Mouse (Mus musculus) forebrain, embryonic 14.5 days (tissue): ENCODE results near the gene Rere. TPM values are rescaled to one million over a fixed set of nuclear protein-coding genes. Genes with fewer than 3 reads are reported as not detected.
A peak's percentile ranks its signal among the peaks of the same experiment; 100 is the strongest.

Source experiments
- ATAC-seq: fragments of 200-750 bp; cut with Nextera tagmentation; 2 replicates; pipeline ENCODE4 v1.8.0; 2017; ENCODE audit warnings: mild to moderate bottlenecking, moderate library complexity
- DNase-seq: peaks from one replicate; pipeline ENCODE4 v3.0.0-alpha.2; 2015; ENCODE audit warnings: low spot score
- H3K27ac ChIP-seq: fragments of 300-500 bp; sonication (generic); 2 replicates; pipeline ENCODE4 v1.5.1; 2014; ENCODE audit warnings: low read depth, mild to moderate bottlenecking, control low read depth, low read length, moderate library complexity
- H3K27me3 ChIP-seq: fragments of 300-500 bp; sonication (generic); replicated peaks from 2 replicates; pipeline ENCODE4 v1.6.1; 2014; ENCODE audit warnings: low read length, control low read depth, mixed read lengths; ENCODE audit not compliant: control insufficient read depth, insufficient read depth
- H3K36me3 ChIP-seq: fragments of 300-500 bp; sonication (generic); 2 replicates; pipeline ENCODE4 v1.6.1; 2014; ENCODE audit warnings: low read length, control low read depth; ENCODE audit not compliant: control insufficient read depth, insufficient read depth
- H3K4me1 ChIP-seq: fragments of 300-500 bp; sonication (generic); 2 replicates; pipeline ENCODE4 v1.6.1; 2014; ENCODE audit warnings: antibody characterized with exemption, low read length, control low read depth; ENCODE audit not compliant: control insufficient read depth, insufficient read depth
- H3K4me2 ChIP-seq: fragments of 300-500 bp; sonication (generic); 2 replicates; pipeline ENCODE4 v1.6.1; 2014; ENCODE audit warnings: mild to moderate bottlenecking, control low read depth, low read length
- H3K4me3 ChIP-seq: fragments of 300-500 bp; sonication (generic); 2 replicates; pipeline ENCODE4 v1.5.1; 2014; ENCODE audit warnings: low read depth, low read length, control low read depth
- H3K9ac ChIP-seq: fragments of 300-500 bp; sonication (generic); 2 replicates; pipeline ENCODE4 v1.6.1; 2014; ENCODE audit warnings: mild to moderate bottlenecking, low read length, control low read depth, moderate library complexity
- H3K9me3 ChIP-seq: fragments of 300-500 bp; sonication (generic); replicated peaks from 2 replicates; pipeline ENCODE4 v1.6.1; 2016; ENCODE audit warnings: low read length, control low read depth, mixed read lengths; ENCODE audit not compliant: control insufficient read depth
- WGBS: fragments of 180-500 bp; shearing (Covaris S2); extraction: QIAGEN DNeasy Blood & Tissue Kit; methylation state at CpG from one replicate; pipeline ENCODE4 v1.1.7; 2014; 5-methylcytosine and 5-hydroxymethylcytosine counted together
- polyA plus RNA-seq: library from polyadenylated mRNA; unstranded; fragments of >200 nt; fragmentation: Nextera tagmentation; extraction: Ambion mirVana; gene quantifications from 2 replicates; pipeline ENCODE4 v1.2.1, GENCODE M21; 2014

The Rere gene
- polyA plus RNA-seq, 1 experiment from 2014 or later = 21.2 TPM

- ATAC-seq (peak; percentile 52), DNase-seq (peak; percentile 58)
- Histone ChIP-seq H3K27ac (peak overlapping the region; percentile 84), H3K4me3 (peak overlapping the region; percentile 81), H3K9me3 (no peaks in the 10 kb centered on the region), H3K27me3 (no peaks in the 10 kb centered on the region), H3K4me1 (peaks cover 13% of the 10 kb centered on the region), H3K9ac (peak overlapping the region; percentile 96), H3K36me3 (0 out of 2 replicates have a peak, but pooled peaks cover 5% of the 10 kb centered on the region), H3K4me2 (peak overlapping the region; percentile 93)
- WGBS = 3% methylated on average over 27 of the region's 27 CpGs
These were observed 288.6 kb downstream of the Rere start for GRCm38 (mm10) chr4:150569834-150570571.

GRCm38 (mm10) chr4:150570793-150571192 lies 289.3 kb downstream of the Rere start:
- Histone ChIP-seq H3K4me2 (peak overlapping the region; percentile 93), H3K36me3 (0 out of 2 replicates have a peak, but pooled peaks cover 5% of the 10 kb centered on the region), H3K9ac (no peak overlapping the region), H3K27me3 (no peaks in the 10 kb centered on the region), H3K4me3 (no peak overlapping the region), H3K9me3 (no peaks in the 10 kb centered on the region), H3K27ac (no peak overlapping the region), H3K4me1 (peaks cover 13% of the 10 kb centered on the region)
- DNase-seq (no peak), ATAC-seq (no peak)
- 60% methylated on average over 2 of the region's 2 CpGs for WGBS

GRCm38 (mm10) chr4:150572104-150572691 lies 290.8 kb downstream of the Rere start:
- Histone ChIP-seq H3K27ac (no peak overlapping the region), H3K4me2 (no peak overlapping the region), H3K36me3 (0 out of 2 replicates have a peak, but pooled peaks cover 5% of the 10 kb centered on the region), H3K4me3 (no peak overlapping the region), H3K27me3 (no peaks in the 10 kb centered on the region), H3K9ac (no peak overlapping the region), H3K4me1 (peaks cover 13% of the 10 kb centered on the region), H3K9me3 (no peaks in the 10 kb centered on the region)
- ATAC-seq (no peak), DNase-seq (no peak)
- 80% methylated on average over 7 of the region's 7 CpGs for WGBS

GRCm38 (mm10) chr4:150572938-150573337 lies 291.5 kb downstream of the Rere start:
- WGBS = 92% methylated on average over 4 of the region's 4 CpGs
- no peak overlapping the region for H3K27ac ChIP-seq
- H3K9ac ChIP-seq = no peak overlapping the region
- no peak for ATAC-seq
- H3K9me3 ChIP-seq = no peaks in the 10 kb centered on the region
- 0 out of 2 replicates have a peak, but pooled peaks cover 5% of the 10 kb centered on the region for H3K36me3 ChIP-seq
- H3K4me1 ChIP-seq = peaks cover 13% of the 10 kb centered on the region
- no peak overlapping the region for H3K4me3 ChIP-seq
- no peak for DNase-seq
- no peak overlapping the region for H3K4me2 ChIP-seq
- H3K27me3 ChIP-seq = no peaks in the 10 kb centered on the region

- Histone ChIP-seq H3K4me2 (no peak overlapping the region), H3K36me3 (0 out of 2 replicates have a peak, but pooled peaks cover 5% of the 10 kb centered on the region), H3K27ac (no peak overlapping the region), H3K4me3 (no peak overlapping the region), H3K9ac (no peak overlapping the region), H3K4me1 (peaks cover 3% of the 10 kb centered on the region; the same call in 1 of the 2 replicates), H3K9me3 (no peaks in the 10 kb centered on the region), H3K27me3 (no peaks in the 10 kb centered on the region)
- no peak for ATAC-seq
- DNase-seq = no peak
- 94% methylated on average over 3 of the region's 3 CpGs for WGBS
These were observed 294.1 kb downstream of the Rere start for GRCm38 (mm10) chr4:150575363-150576092.

- Histone ChIP-seq H3K4me3 (no peak overlapping the region), H3K36me3 (0 out of 2 replicates have a peak, but pooled peaks cover 5% of the 10 kb centered on the region), H3K27me3 (no peaks in the 10 kb centered on the region), H3K27ac (no peak overlapping the region), H3K4me1 (no peaks in the 10 kb centered on the region), H3K9me3 (no peaks in the 10 kb centered on the region), H3K4me2 (no peak overlapping the region), H3K9ac (no peak overlapping the region)
- WGBS = 91% methylated on average over 3 of the region's 3 CpGs
- ATAC-seq = no peak
- no peak for DNase-seq
These were observed 294.9 kb downstream of the Rere start for GRCm38 (mm10) chr4:150576339-150576738.

- Histone ChIP-seq H3K4me2 (no peak overlapping the region), H3K4me1 (peaks cover 5% of the 10 kb centered on the region), H3K4me3 (no peak overlapping the region), H3K9me3 (no peaks in the 10 kb centered on the region), H3K36me3 (no peaks in the 10 kb centered on the region), H3K27ac (no peak overlapping the region), H3K9ac (no peak overlapping the region), H3K27me3 (no peaks in the 10 kb centered on the region)
- DNase-seq (no peak), ATAC-seq (no peak)
- 92% methylated on average over 3 of the region's 3 CpGs for WGBS
These were observed 296.6 kb downstream of the Rere start for GRCm38 (mm10) chr4:150578021-150578420.

- H3K9me3 ChIP-seq = no peaks in the 10 kb centered on the region
- no peaks in the 10 kb centered on the region for H3K36me3 ChIP-seq
- H3K27me3 ChIP-seq = no peaks in the 10 kb centered on the region
- no peak overlapping the region for H3K27ac ChIP-seq
- 70% methylated on average over 10 of the region's 10 CpGs for WGBS
- peaks cover 20% of the 10 kb centered on the region for H3K4me1 ChIP-seq
- DNase-seq = no peak
- H3K4me2 ChIP-seq = no peak overlapping the region
- no peak for ATAC-seq
- no peak overlapping the region for H3K9ac ChIP-seq
- no peak overlapping the region for H3K4me3 ChIP-seq
These were observed 300.7 kb downstream of the Rere start for GRCm38 (mm10) chr4:150581931-150582723.
